ENCODE assay signal across 8 mouse cellular contexts in the genomic region with DNA sequence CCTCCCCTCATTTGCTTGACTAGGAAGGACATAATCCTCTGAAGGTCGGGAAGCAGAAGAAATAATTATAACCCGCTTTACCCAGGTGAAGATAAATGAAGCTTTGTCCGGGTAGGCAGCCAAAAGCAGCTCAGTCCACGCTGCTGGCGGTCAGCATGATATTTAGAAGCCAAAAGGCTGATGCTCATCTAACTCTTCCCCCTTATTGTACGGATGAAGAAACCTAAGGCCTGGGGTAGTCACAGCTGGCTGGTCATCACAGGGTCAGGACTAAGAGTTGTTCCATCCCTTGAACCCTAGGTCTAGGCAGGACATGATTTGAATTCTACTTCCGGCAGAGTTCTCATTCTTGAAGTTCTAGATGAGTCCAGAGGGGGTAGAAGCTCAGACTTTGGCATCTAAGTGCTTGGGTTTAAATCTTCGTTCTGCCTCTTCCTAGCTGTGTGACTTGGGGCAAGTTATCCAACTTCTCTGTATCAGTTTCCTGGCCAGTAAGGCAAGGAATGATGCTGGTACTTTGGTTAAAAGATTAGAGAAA. TPM values are rescaled to one million over a fixed set of nuclear protein-coding genes. Genes with fewer than 3 reads are reported as not detected.
DNase-seq lines count a peak whose midpoint lies in the region; ATAC-seq and TF ChIP-seq lines count a peak whose summit lies in the region.

No protein-coding gene starts in this region.

- 77% methylated on average over 8 of the region's 8 CpGs for WGBS in embryonic facial prominence, embryonic 14.5 days
- 61% methylated on average over 8 of the region's 8 CpGs for WGBS in midbrain, postnatal 0 days

- no peak for TF ChIP-seq CTCF in layer of hippocampus, adult 2 months (conservative IDR thresholded peaks at IDR 0.05)
- TF ChIP-seq CTCF in midbrain, postnatal 0 days (IDR thresholded peaks at IDR 0.05), result no peak

- peak overlapping the region; percentile 85 for H3K4me3 ChIP-seq in layer of hippocampus, adult 2 months
- peak overlapping the region; percentile 77 for H3K4me3 ChIP-seq in embryonic facial prominence, embryonic 14.5 days (ENCODE audit: low read depth, low read length)
- H3K4me3 ChIP-seq in midbrain, postnatal 0 days (ENCODE audit: low read depth, low read length), result peak overlapping the region; percentile 73

- H3K4me2 ChIP-seq in embryonic facial prominence, embryonic 14.5 days (ENCODE audit: low read depth, low read length), result peak overlapping the region; percentile 84
- H3K4me2 ChIP-seq in midbrain, postnatal 0 days (ENCODE audit: low read depth, low read length, poor library complexity, severe bottlenecking), result peak overlapping the region; percentile 86

- H3K27me3 ChIP-seq in embryonic facial prominence, embryonic 14.5 days (replicated peaks; ENCODE audit: control insufficient read depth, insufficient read depth, low read length), result no peaks in the 10 kb centered on the region
- H3K27me3 ChIP-seq in midbrain, postnatal 0 days (ENCODE audit: insufficient read depth, low read length), result no peaks in the 10 kb centered on the region

- ATAC-seq in embryonic facial prominence, embryonic 14.5 days (ENCODE audit: low read depth), result no peak
- ATAC-seq in midbrain, postnatal 0 days (ENCODE audit: low FRiP score), result no peak
- ATAC-seq in megakaryocyte-erythroid progenitor cell, adult 5-6 weeks (replicated peaks; ENCODE audit: low FRiP score, low TSS enrichment, poor library complexity, severe bottlenecking), result no peak

- H3K4me1 ChIP-seq in embryonic facial prominence, embryonic 14.5 days (ENCODE audit: control insufficient read depth, insufficient read depth, low read length), result peaks cover 19% of the 10 kb centered on the region
- peaks cover 19% of the 10 kb centered on the region; the same call in 1 of the 2 replicates for H3K4me1 ChIP-seq in midbrain, postnatal 0 days (ENCODE audit: insufficient read depth, low read length)

- H3K9ac ChIP-seq in embryonic facial prominence, embryonic 14.5 days (ENCODE audit: low read depth, low read length), result peak overlapping the region; percentile 81; the same call in 1 of the 2 replicates
- H3K9ac ChIP-seq in midbrain, postnatal 0 days (replicated peaks; ENCODE audit: low read length, poor library complexity, severe bottlenecking), result peak overlapping the region; percentile 94

- no peaks in the 10 kb centered on the region for H3K9me3 ChIP-seq in embryonic facial prominence, embryonic 14.5 days (ENCODE audit: control insufficient read depth, low read length)
- no peaks in the 10 kb centered on the region for H3K9me3 ChIP-seq in midbrain, postnatal 0 days (ENCODE audit: low read length)

- peak overlapping the region; percentile 94 for H3K27ac ChIP-seq in layer of hippocampus, adult 2 months
- no peak overlapping the region for H3K27ac ChIP-seq in embryonic facial prominence, embryonic 14.5 days (replicated peaks; ENCODE audit: low read depth, low read length)
- peak overlapping the region; percentile 79; the same call in 1 of the 2 replicates for H3K27ac ChIP-seq in midbrain, postnatal 0 days (ENCODE audit: low read depth, low read length)

- DNase-seq in layer of hippocampus, adult 2 months (ENCODE audit: low spot score in 2 of 2), result no peak
- no peak for DNase-seq in layer of hippocampus, adult 9-11 months
- DNase-seq in embryonic facial prominence, embryonic 14.5 days (ENCODE audit: low spot score), result no peak
- peak; percentile 48 for DNase-seq in induced T-regulatory cell, adult 2 months (ENCODE audit: low read depth)
- no peak for DNase-seq in midbrain, postnatal 0 days (ENCODE audit: low spot score)
- no peak for DNase-seq in cerebellum, adult 11-12 months
- DNase-seq in thymus, postnatal 14 days, result no peak

- H3K36me3 ChIP-seq in embryonic facial prominence, embryonic 14.5 days (ENCODE audit: control insufficient read depth, insufficient read depth, low read length), result no peaks in the 10 kb centered on the region
- no peaks in the 10 kb centered on the region for H3K36me3 ChIP-seq in midbrain, postnatal 0 days (ENCODE audit: insufficient read depth, low read length)

RNA-seq across cellular contexts. Expression of a gene that starts 1.5 kb away (rescaled TPM):
- 10 to 100 TPM; 69.6 to 70.8 TPM for total RNA-seq in layer of hippocampus, adult 2 months (2021)
- polyA plus RNA-seq in embryonic facial prominence, embryonic 14.5 days (2014; fragmentation: Nextera tagmentation; extraction: Ambion mirVana), result 14.2 and 14.5 TPM in 2 replicates
- total RNA-seq in midbrain, postnatal 0 days (2014; rRNA removed), result 83.2 and 85.7 TPM in 2 replicates
- polyA plus RNA-seq in midbrain, postnatal 0 days (2015; fragmentation: Nextera tagmentation; extraction: Ambion mirVana), result 18.1 and 23.0 TPM in 2 replicates
- total RNA-seq in megakaryocyte-erythroid progenitor cell, adult 5-6 weeks (2014; fragmentation: Nextera tagmentation), result 23.6 and 25.4 TPM in 2 replicates
- total RNA-seq in megakaryocyte-erythroid progenitor cell, adult 5-6 weeks (2017), result 13.0 and 13.9 TPM in 2 replicates
